Mouse (Mus musculus) heart, embryonic 14.5 days (tissue): ENCODE results near the gene Magt1. TPM values are rescaled to one million over a fixed set of nuclear protein-coding genes. Genes with fewer than 3 reads are reported as not detected.

Experiments
- ATAC-seq: fragments of 200-750 bp; cut with Nextera tagmentation; 2 replicates; pipeline ENCODE4 v1.8.0; 2017; ENCODE audit warnings: low read depth, moderate TSS enrichment; ENCODE audit not compliant: insufficient number of reproducible peaks, insufficient read depth, low FRiP score
- H3K27ac ChIP-seq, 2 experiments: fragments of 200-500 bp in 1 of 2; fragments of 300-500 bp in 1 of 2; sonication (generic) in 1 of 2; replicated peaks in 1 of 2; 2 replicates each; pipeline ENCODE4 v1.5.1; 2012 to 2014; ENCODE audit warnings: low read depth in 2 of 2, low read length in 2 of 2, control low read depth in 1 of 2, mild to moderate bottlenecking in 1 of 2, mixed read lengths in 1 of 2; ENCODE audit not compliant: control insufficient read depth in 1 of 2, insufficient read depth in 1 of 2
- H3K27me3 ChIP-seq: fragments of 300-500 bp; sonication (generic); 2 replicates; pipeline ENCODE4 v1.6.1; 2014; ENCODE audit warnings: mild to moderate bottlenecking, low read length, control low read depth; ENCODE audit not compliant: control insufficient read depth, insufficient read depth
- H3K36me3 ChIP-seq: fragments of 300-500 bp; sonication (generic); 2 replicates; pipeline ENCODE4 v1.6.1; 2014; ENCODE audit warnings: mild to moderate bottlenecking, control low read depth, low read length, mixed read lengths; ENCODE audit not compliant: control insufficient read depth, insufficient read depth
- H3K4me1 ChIP-seq, 2 experiments: fragments of 200-500 bp in 1 of 2; fragments of 300-500 bp in 1 of 2; sonication (generic) in 1 of 2; 2 replicates each; pipeline ENCODE4 v1.6.1; 2012 to 2014; ENCODE audit warnings: low read length in 2 of 2, control low read depth in 1 of 2, mixed read lengths in 1 of 2; ENCODE audit not compliant: control insufficient read depth in 2 of 2, insufficient read depth in 2 of 2
- H3K4me2 ChIP-seq: fragments of 300-500 bp; sonication (generic); 2 replicates; pipeline ENCODE4 v1.6.1; 2014; ENCODE audit warnings: mild to moderate bottlenecking, low read length
- H3K4me3 ChIP-seq, 2 experiments: fragments of 200-500 bp in 1 of 2; fragments of 300-500 bp in 1 of 2; sonication (generic) in 1 of 2; 2 replicates each; pipeline ENCODE4 v1.5.1; 2012 to 2014; ENCODE audit warnings: low read length in 2 of 2, mild to moderate bottlenecking in 2 of 2, control low read depth in 1 of 2, low read depth in 1 of 2, moderate library complexity in 1 of 2; ENCODE audit not compliant: control insufficient read depth in 1 of 2, insufficient read depth in 1 of 2
- H3K9ac ChIP-seq: fragments of 300-500 bp; sonication (generic); 2 replicates; pipeline ENCODE4 v1.6.1; 2014; ENCODE audit warnings: mild to moderate bottlenecking, low read length
- H3K9me3 ChIP-seq: fragments of 300-500 bp; sonication (generic); 2 replicates; pipeline ENCODE4 v1.6.1; 2016; ENCODE audit warnings: low read length, control low read depth; ENCODE audit not compliant: control insufficient read depth
- WGBS: fragments of 180-500 bp; shearing (Covaris S2); extraction: QIAGEN DNeasy Blood & Tissue Kit; methylation state at CpG from one replicate; pipeline ENCODE4 v1.1.7; 2014; 5-methylcytosine and 5-hydroxymethylcytosine counted together
- polyA plus RNA-seq: library from polyadenylated mRNA; unstranded; fragments of >200 nt; fragmentation: Nextera tagmentation; extraction: Ambion mirVana; gene quantifications from 2 replicates; pipeline ENCODE4 v1.2.1, GENCODE M21; 2014

Gene Magt1
- polyA plus RNA-seq, 1 experiment from 2014 or later, result 46.5 TPM

GRCm38 (mm10) chrX:106031124-106031523, 19.4 kb upstream of the Magt1 start:
- no peaks in the 10 kb centered on the region for H3K27me3 ChIP-seq
- H3K36me3 ChIP-seq, result no peaks in the 10 kb centered on the region
- no peaks in the 10 kb centered on the region for H3K9me3 ChIP-seq
- H3K9ac ChIP-seq, result no peak overlapping the region
- no peak overlapping the region for H3K27ac ChIP-seq
- no peak for ATAC-seq
- no peaks in the 10 kb centered on the region; a peak in 1 of 4 replicates for H3K4me1 ChIP-seq
- H3K4me3 ChIP-seq, result no peak overlapping the region
- no peak overlapping the region for H3K4me2 ChIP-seq

GRCm38 (mm10) chrX:106030176-106030575, 18.5 kb upstream of the Magt1 start:
- no peak for ATAC-seq
- H3K9me3 ChIP-seq, result no peaks in the 10 kb centered on the region
- H3K4me3 ChIP-seq, result no peak overlapping the region
- H3K27ac ChIP-seq, result no peak overlapping the region
- no peak overlapping the region for H3K4me2 ChIP-seq
- H3K36me3 ChIP-seq, result no peaks in the 10 kb centered on the region
- no peaks in the 10 kb centered on the region for H3K27me3 ChIP-seq
- no peak overlapping the region for H3K9ac ChIP-seq
- H3K4me1 ChIP-seq, result no peaks in the 10 kb centered on the region; a peak in 1 of 4 replicates
- WGBS, result 62% methylated on average over 5 of the region's 5 CpGs

GRCm38 (mm10) chrX:106027343-106027674, 15.6 kb upstream of the Magt1 start:
- 17% methylated on average over 8 of the region's 8 CpGs for whole genome bisulfite sequencing
- Histone ChIP-seq H3K4me1 (no peaks in the 10 kb centered on the region; a peak in 1 of 4 replicates), H3K4me2 (peak overlapping the region; percentile 60), H3K9ac (peak overlapping the region; percentile 71), H3K27ac (peak overlapping the region; percentile 81 to 84), H3K27me3 (no peaks in the 10 kb centered on the region), H3K9me3 (no peaks in the 10 kb centered on the region), H3K4me3 (peak overlapping the region; percentile 53 to 76), H3K36me3 (peaks cover 5% of the 10 kb centered on the region; the same call in 1 of the 2 replicates)
- ATAC-seq, result no peak

- Histone ChIP-seq H3K9ac (peak within 1 kb of the TSS; percentile 71), H3K4me1 (no peaks in the 10 kb centered on the region; a peak in 1 of 4 replicates), H3K4me3 (peak within 1 kb of the TSS; percentile 53 to 76), H3K9me3 (no peaks in the 10 kb centered on the region), H3K27ac (peak within 1 kb of the TSS; percentile 81 to 84), H3K4me2 (peak within 1 kb of the TSS; percentile 62), H3K36me3 (peaks cover 11% of the 10 kb centered on the region), H3K27me3 (no peaks in the 10 kb centered on the region)
- ATAC-seq, result peak; percentile 96
- WGBS, result 17% methylated on average over 36 of the region's 36 CpGs
These were observed 15.0 kb upstream of the Magt1 start, which contains the start of gene Atp7a for GRCm38 (mm10) chrX:106026418-106027342. Atp7a (plus strand) TSS chrX:106027276.

- Histone ChIP-seq H3K4me2 (peak overlapping the region; percentile 60), H3K9ac (no peak overlapping the region; the same call in 1 of the 2 replicates)
- 85% methylated on average over 4 of the region's 4 CpGs for WGBS
These were observed 5.8 kb upstream of the Magt1 start for GRCm38 (mm10) chrX:106017516-106017915.

GRCm38 (mm10) chrX:106017102-106017501, 5.4 kb upstream of the Magt1 start:
- H3K4me2 ChIP-seq, result peak overlapping the region; percentile 60
- no peaks in the 10 kb centered on the region; a peak in 1 of 4 replicates for H3K4me1 ChIP-seq
- ATAC-seq, result no peak
- H3K4me3 ChIP-seq, result peak overlapping the region; percentile 22 to 52; a peak in 3 of 4 replicates
- H3K27ac ChIP-seq, result no peak overlapping the region
- peaks cover 37% of the 10 kb centered on the region for H3K36me3 ChIP-seq
- no peaks in the 10 kb centered on the region for H3K27me3 ChIP-seq
- WGBS, result 73% methylated on average over 3 of the region's 3 CpGs
- H3K9me3 ChIP-seq, result no peaks in the 10 kb centered on the region
- H3K9ac ChIP-seq, result peak overlapping the region; percentile 81

More at GRCm38 (mm10) chrX:106017516-106017915, 5.8 kb upstream of the Magt1 start:
- H3K36me3 ChIP-seq, result peaks cover 40% of the 10 kb centered on the region
- H3K4me3 ChIP-seq, result peak overlapping the region; percentile 22 to 52; a peak in 3 of 4 replicates
- H3K4me1 ChIP-seq, result no peaks in the 10 kb centered on the region; a peak in 1 of 4 replicates
- ATAC-seq, result no peak
- no peaks in the 10 kb centered on the region for H3K9me3 ChIP-seq
- no peaks in the 10 kb centered on the region for H3K27me3 ChIP-seq
- no peak overlapping the region for H3K27ac ChIP-seq

- H3K9me3 ChIP-seq, result no peaks in the 10 kb centered on the region
- peaks cover 24% of the 10 kb centered on the region for H3K36me3 ChIP-seq
- no peaks in the 10 kb centered on the region; a peak in 1 of 4 replicates for H3K4me1 ChIP-seq
- H3K4me3 ChIP-seq, result peak within 1 kb of the TSS; percentile 52 to 68
- H3K4me2 ChIP-seq, result peak within 1 kb of the TSS; percentile 60
- 16% methylated on average over 26 of the region's 26 CpGs for WGBS
- peak within 1 kb of the TSS; percentile 89 to 95 for H3K27ac ChIP-seq
- H3K27me3 ChIP-seq, result no peaks in the 10 kb centered on the region
- H3K9ac ChIP-seq, result peak within 1 kb of the TSS; percentile 81
- ATAC-seq, result no peak
These were observed 4.0 kb upstream of the Magt1 start, which contains the start of gene Cox7b for GRCm38 (mm10) chrX:106015571-106016322. Cox7b (plus strand) TSS chrX:106015700.
